Mouse (Mus musculus) bone marrow macrophage, adult 2 months (primary cell): Measurements from ENCODE around the gene Nptn.

Experiments
- CTCF ChIP-seq: IDR thresholded peaks from 2 replicates; pipeline ENCODE4 v1.5.1; 2012; ENCODE audit warnings: low read depth, mild to moderate bottlenecking, low read length, moderate library complexity
- POLR2A ChIP-seq: IDR thresholded peaks from 2 replicates; pipeline ENCODE4 v1.6.1; 2012; ENCODE audit warnings: mild to moderate bottlenecking, low read depth, low read length, borderline replicate concordance

- no peak for TF ChIP-seq CTCF
- TF ChIP-seq POLR2A: no peak
Measured at GRCm38 (mm10) chr9:58662791-58663190, 80.8 kb downstream of the Nptn start.
